Mouse (Mus musculus) limb, embryonic 11.5 days (tissue): ENCODE data around the gene Ninj1. TPM values are rescaled to one million over a fixed set of nuclear protein-coding genes. Genes with fewer than 3 reads are reported as not detected.

Experiments
- ATAC-seq: fragments of 200-750 bp; cut with Nextera tagmentation; 2 replicates; pipeline ENCODE4 v1.8.0; 2017; ENCODE audit warnings: low read depth; ENCODE audit not compliant: insufficient number of reproducible peaks, low FRiP score, low TSS enrichment
- DNase-seq: peaks from one replicate; pipeline ENCODE4 v3.0.0-alpha.2; 2015; ENCODE audit warnings: low spot score
- H3K27ac ChIP-seq: fragments of 300-500 bp; sonication (generic); replicated peaks from 2 replicates; pipeline ENCODE4 v1.5.1; 2014; ENCODE audit warnings: low read depth, mild to moderate bottlenecking, low read length
- H3K27me3 ChIP-seq: fragments of 300-500 bp; sonication (generic); 2 replicates; pipeline ENCODE4 v1.6.1; 2014; ENCODE audit warnings: mild to moderate bottlenecking, low read length, mixed read lengths; ENCODE audit not compliant: control insufficient read depth, insufficient read depth
- H3K36me3 ChIP-seq: fragments of 300-500 bp; sonication (generic); 2 replicates; pipeline ENCODE4 v1.6.1; 2014; ENCODE audit warnings: mild to moderate bottlenecking, low read length, moderate library complexity, mixed read lengths; ENCODE audit not compliant: control insufficient read depth, insufficient read depth
- H3K4me1 ChIP-seq: fragments of 300-500 bp; sonication (generic); 2 replicates; pipeline ENCODE4 v1.6.1; 2014; ENCODE audit warnings: low read length, mixed read lengths; ENCODE audit not compliant: control insufficient read depth, insufficient read depth
- H3K4me2 ChIP-seq: fragments of 300-500 bp; sonication (generic); 2 replicates; pipeline ENCODE4 v1.6.1; 2014; ENCODE audit warnings: low read depth, mild to moderate bottlenecking, moderate library complexity; ENCODE audit not compliant: severe bottlenecking
- H3K4me3 ChIP-seq: fragments of 300-500 bp; sonication (generic); 2 replicates; pipeline ENCODE4 v1.5.1; 2014; ENCODE audit warnings: low read depth, low read length
- H3K9ac ChIP-seq: fragments of 300-500 bp; sonication (generic); 2 replicates; pipeline ENCODE4 v1.6.1; 2014; ENCODE audit warnings: mild to moderate bottlenecking, low read length
- H3K9me3 ChIP-seq: fragments of 300-500 bp; sonication (generic); 2 replicates; pipeline ENCODE4 v1.6.1; 2016; ENCODE audit warnings: low read length; ENCODE audit not compliant: control insufficient read depth
- WGBS: fragments of 180-500 bp; shearing (Covaris S2); extraction: QIAGEN DNeasy Blood & Tissue Kit; methylation state at CpG from one replicate; pipeline ENCODE4 v1.1.7; 2014; 5-methylcytosine and 5-hydroxymethylcytosine counted together
- polyA plus RNA-seq: library from polyadenylated mRNA; unstranded; fragments of >200 nt; fragmentation: Nextera tagmentation; extraction: Ambion mirVana; gene quantifications from 2 replicates; pipeline ENCODE4 v1.2.1, GENCODE M21; 2014

Ninj1 gene
- polyA plus RNA-seq, 1 experiment from 2014 or later: 23.6 TPM

DNA sequence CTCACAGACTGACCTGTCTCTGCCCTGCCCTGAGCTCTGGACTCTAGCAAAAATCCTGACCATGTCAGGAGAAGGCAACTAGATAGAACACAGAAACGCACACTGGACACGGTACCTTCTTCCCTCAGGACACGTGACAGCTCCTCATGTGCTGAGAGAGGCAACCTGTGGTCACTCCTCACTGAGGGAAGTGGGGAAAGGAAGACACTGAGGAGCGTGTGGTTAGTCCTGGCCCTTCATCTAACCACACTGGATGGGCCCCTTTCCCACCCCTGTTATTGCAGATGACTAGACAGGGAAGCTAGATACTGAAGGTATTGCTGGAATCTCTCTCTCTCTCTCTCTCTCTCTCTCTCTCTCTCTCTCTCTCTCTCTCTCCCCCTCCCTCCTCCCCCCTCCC, 24.6 kb upstream of the Ninj1 start:
- DNase-seq: no peak
- 73% methylated on average over 4 of the region's 4 CpGs for WGBS
- no peak overlapping the region for H3K4me3 ChIP-seq
- H3K4me2 ChIP-seq: no peak overlapping the region
- no peaks in the 10 kb centered on the region for H3K9me3 ChIP-seq
- no peak overlapping the region for H3K27ac ChIP-seq
- H3K4me1 ChIP-seq: no peaks in the 10 kb centered on the region
- ATAC-seq: no peak
- no peaks in the 10 kb centered on the region for H3K36me3 ChIP-seq
- H3K27me3 ChIP-seq: no peaks in the 10 kb centered on the region
- H3K9ac ChIP-seq: no peak overlapping the region

DNA sequence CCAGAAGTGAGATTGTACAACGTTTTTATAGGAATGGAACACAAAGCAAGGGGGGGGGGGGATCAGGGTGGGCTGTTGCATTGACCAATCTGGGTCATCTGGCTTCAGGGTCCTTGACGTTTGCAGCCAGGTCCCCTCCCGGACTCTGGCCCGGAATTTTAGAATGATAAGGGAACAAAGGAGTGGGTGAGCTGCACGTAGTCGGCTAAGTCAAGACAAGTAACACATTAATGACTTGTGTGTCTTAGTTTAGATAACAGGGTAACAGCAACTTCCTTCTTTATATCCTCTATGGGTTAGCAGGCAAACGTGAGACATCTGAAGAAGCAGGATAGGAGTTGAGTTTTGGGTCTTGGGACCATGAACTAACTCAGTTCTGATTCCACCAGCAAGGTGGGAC, 23.6 kb upstream of the Ninj1 start:
- Histone ChIP-seq H3K4me1 (no peaks in the 10 kb centered on the region), H3K27me3 (no peaks in the 10 kb centered on the region), H3K4me3 (no peak overlapping the region), H3K4me2 (no peak overlapping the region), H3K9ac (no peak overlapping the region), H3K36me3 (no peaks in the 10 kb centered on the region), H3K27ac (no peak overlapping the region), H3K9me3 (no peaks in the 10 kb centered on the region)
- no peak for DNase-seq
- WGBS: 76% methylated on average over 7 of the region's 7 CpGs
- ATAC-seq: no peak

GRCm38 (mm10) chr13:49167081-49167480, 20.2 kb upstream of the Ninj1 start:
- no peak overlapping the region for H3K4me2 ChIP-seq
- no peaks in the 10 kb centered on the region for H3K4me1 ChIP-seq

DNA sequence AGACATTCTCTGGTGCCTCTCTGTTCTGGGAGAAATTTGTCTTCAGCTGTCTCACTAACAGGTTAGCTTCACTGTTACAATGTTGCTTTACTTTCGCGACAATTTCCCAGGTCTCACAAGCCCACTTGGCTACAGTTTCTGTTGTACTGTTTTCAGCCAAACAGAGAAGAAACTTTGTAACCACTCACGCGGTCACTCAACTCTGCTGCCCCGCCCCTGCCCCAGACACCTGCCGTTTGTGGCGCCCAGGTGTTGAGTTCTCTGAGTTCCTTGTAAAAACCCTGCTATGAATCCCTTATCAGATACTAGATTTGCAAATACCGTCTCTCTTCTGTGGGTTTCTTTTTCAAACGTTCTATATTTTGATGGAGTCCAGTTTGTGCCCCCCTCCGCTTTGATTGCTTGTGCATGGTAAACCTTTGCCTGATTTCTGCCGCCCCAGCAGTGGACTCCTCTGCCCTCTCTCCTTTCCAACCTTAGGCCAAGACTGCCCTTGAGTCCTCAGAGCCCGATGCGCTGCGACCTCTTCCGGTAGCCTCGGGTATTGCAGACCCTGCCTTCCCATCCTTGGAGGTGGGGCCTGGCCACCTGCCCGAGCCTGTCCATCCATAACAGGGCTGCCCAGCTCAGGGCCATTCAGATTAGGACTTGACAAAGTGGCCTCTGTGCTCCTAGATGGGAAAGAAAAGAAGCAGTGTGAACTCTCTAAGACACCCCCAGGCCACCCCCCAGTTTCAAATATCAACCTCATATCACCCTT, 17.7 kb upstream of the Ninj1 start:
- no peak for ATAC-seq
- H3K4me3 ChIP-seq: no peak overlapping the region
- no peaks in the 10 kb centered on the region for H3K36me3 ChIP-seq
- WGBS: 18% methylated on average over 17 of the region's 17 CpGs
- no peak overlapping the region for H3K27ac ChIP-seq
- peak; percentile 93 for DNase-seq
- H3K9ac ChIP-seq: no peak overlapping the region
- no peaks in the 10 kb centered on the region for H3K9me3 ChIP-seq
- no peaks in the 10 kb centered on the region for H3K27me3 ChIP-seq
- no peaks in the 10 kb centered on the region for H3K4me1 ChIP-seq
- no peak overlapping the region for H3K4me2 ChIP-seq

More at GRCm38 (mm10) chr13:49167081-49167480, 20.2 kb upstream of the Ninj1 start:
- Histone ChIP-seq H3K9ac (no peak overlapping the region), H3K9me3 (no peaks in the 10 kb centered on the region), H3K27ac (no peak overlapping the region), H3K4me3 (no peak overlapping the region), H3K36me3 (no peaks in the 10 kb centered on the region), H3K27me3 (no peaks in the 10 kb centered on the region)
- ATAC-seq: no peak
- no peak for DNase-seq
- WGBS: 68% methylated on average over 9 of the region's 9 CpGs

GRCm38 (mm10) chr13:49170623-49171022, 16.7 kb upstream of the Ninj1 start:
- Histone ChIP-seq H3K27me3 (no peaks in the 10 kb centered on the region), H3K27ac (no peak overlapping the region), H3K9me3 (no peaks in the 10 kb centered on the region), H3K4me2 (no peak overlapping the region), H3K9ac (no peak overlapping the region), H3K4me3 (no peak overlapping the region), H3K36me3 (no peaks in the 10 kb centered on the region), H3K4me1 (no peaks in the 10 kb centered on the region)
- ATAC-seq: no peak
- 92% methylated on average over 11 of the region's 11 CpGs for WGBS
- no peak for DNase-seq

DNA sequence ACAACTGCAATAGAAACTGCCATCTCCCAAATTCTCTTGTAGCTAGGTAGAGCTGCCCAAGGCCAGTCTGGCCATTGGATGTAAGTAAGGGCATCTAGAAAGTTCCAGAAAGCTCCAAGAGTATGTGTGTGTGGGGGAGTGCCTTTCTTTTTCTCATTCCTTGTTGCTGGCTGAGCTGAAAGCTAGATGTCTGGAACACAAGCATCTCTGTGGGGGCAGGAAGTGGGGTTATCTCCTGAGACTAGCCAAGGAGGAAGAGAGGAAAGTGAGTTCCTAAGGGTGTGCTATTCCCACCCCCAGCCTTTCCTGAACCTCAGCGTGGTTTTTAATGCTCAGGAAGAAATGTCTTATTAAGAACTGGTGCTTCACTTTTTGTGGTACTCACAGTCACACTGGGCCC, 15.6 kb upstream of the Ninj1 start:
- WGBS: 73% methylated on average over 1 of the region's 1 CpGs

DNA sequence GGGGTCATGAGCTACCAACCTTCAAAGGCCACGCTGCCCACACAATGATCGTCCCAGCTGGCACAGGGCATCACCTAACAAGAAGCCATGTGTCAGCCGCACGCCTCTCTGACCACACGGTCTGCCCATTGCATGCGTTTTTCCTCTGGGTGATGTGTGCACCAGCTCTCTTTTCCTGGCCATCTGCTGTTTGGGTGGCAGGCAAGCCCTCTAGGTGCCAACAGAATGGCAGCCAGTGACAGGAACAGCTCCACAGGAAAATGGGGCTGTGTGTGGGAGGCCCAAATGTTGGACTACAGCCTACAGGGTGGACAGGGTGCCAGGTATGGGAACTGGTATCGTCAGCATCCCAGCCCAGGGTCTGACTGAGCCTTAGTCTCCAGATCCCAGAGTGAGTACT, 14.9 kb upstream of the Ninj1 start:
- no peaks in the 10 kb centered on the region for H3K27me3 ChIP-seq
- no peaks in the 10 kb centered on the region for H3K9me3 ChIP-seq
- H3K9ac ChIP-seq: no peak overlapping the region
- ATAC-seq (no peak), DNase-seq (no peak)
- H3K4me1 ChIP-seq: no peaks in the 10 kb centered on the region
- no peaks in the 10 kb centered on the region for H3K36me3 ChIP-seq
- no peak overlapping the region for H3K4me3 ChIP-seq
- 88% methylated on average over 7 of the region's 7 CpGs for WGBS
- H3K27ac ChIP-seq: no peak overlapping the region
- H3K4me2 ChIP-seq: no peak overlapping the region

More for the DNA sequence above, 15.6 kb upstream of the Ninj1 start:
- Histone ChIP-seq H3K4me1 (no peaks in the 10 kb centered on the region), H3K36me3 (no peaks in the 10 kb centered on the region), H3K27ac (no peak overlapping the region), H3K27me3 (no peaks in the 10 kb centered on the region), H3K9me3 (no peaks in the 10 kb centered on the region), H3K4me2 (no peak overlapping the region), H3K4me3 (no peak overlapping the region), H3K9ac (no peak overlapping the region)
- DNase-seq (no peak), ATAC-seq (no peak)

GRCm38 (mm10) chr13:49172971-49173596, 14.2 kb upstream of the Ninj1 start:
- H3K27me3 ChIP-seq: no peaks in the 10 kb centered on the region
- DNase-seq (peak; percentile 98), ATAC-seq (peak; percentile 21; the same call in 1 of the 2 replicates)
- WGBS: 9% methylated on average over 12 of the region's 12 CpGs
- H3K9ac ChIP-seq: no peak overlapping the region
- no peaks in the 10 kb centered on the region for H3K9me3 ChIP-seq
- H3K27ac ChIP-seq: no peak overlapping the region
- H3K4me2 ChIP-seq: no peak overlapping the region
- no peaks in the 10 kb centered on the region for H3K4me1 ChIP-seq
- no peaks in the 10 kb centered on the region for H3K36me3 ChIP-seq
- no peak overlapping the region for H3K4me3 ChIP-seq
